Mouse (Mus musculus): ENCODE results near the gene Gucd1.

DNA sequence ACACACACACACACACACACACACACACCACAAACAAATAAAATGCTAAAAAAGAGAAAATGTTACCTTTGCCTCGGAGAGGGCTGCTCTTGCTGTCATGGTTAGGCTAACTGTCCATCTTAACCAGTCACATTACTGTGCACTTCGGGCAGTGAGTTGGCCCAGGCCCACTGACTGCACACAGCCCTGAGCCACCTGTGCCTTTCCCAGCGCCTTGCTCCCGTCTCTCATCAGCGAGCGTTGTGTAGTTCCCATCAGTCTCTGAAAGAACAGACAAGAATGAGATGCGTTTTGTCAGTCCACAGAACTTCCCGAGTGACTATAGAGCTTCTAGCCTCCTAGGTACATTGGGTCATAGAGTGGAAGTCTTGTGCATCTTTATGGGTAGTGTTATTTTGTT is 16.4 kb upstream of the Gucd1 start:
- TF ChIP-seq CHD2 (IDR thresholded peaks at IDR 0.05; ENCODE audit: low read depth, low read length) = no peak
- no peak for TF ChIP-seq MAFK (IDR thresholded peaks at IDR 0.05; ENCODE audit: insufficient read depth, low read depth, low read length)
- TF ChIP-seq ZC3H11A (IDR thresholded peaks at IDR 0.05; ENCODE audit: borderline replicate concordance, low read depth, low read length) = no peak
- TF ChIP-seq ZNF384 (IDR thresholded peaks at IDR 0.05; ENCODE audit: low read depth, low read length) = no peak
- TF ChIP-seq HCFC1 (IDR thresholded peaks at IDR 0.05; ENCODE audit: borderline replicate concordance, insufficient read depth, low read length) = no peak
